Mouse (Mus musculus) liver, postnatal 0 days (tissue): ENCODE measurements at regions not wholly inside any gene's neighbourhood (a gene's known extent, or its start where the extent isn't known, plus 50 kb on each side); places are given as distances from the start of the nearest gene placed in this dataset.

Experiments used
- CTCF ChIP-seq: sonication (generic); IDR thresholded peaks from 2 replicates; pipeline ENCODE4 v1.5.1; 2016; ENCODE audit warnings: antibody characterized with exemption, low read depth
- EP300 ChIP-seq: IDR thresholded peaks from 2 replicates; pipeline ENCODE4 v1.6.1; 2016; ENCODE audit warnings: antibody characterized with exemption, low read depth, mild to moderate bottlenecking

GRCm38 (mm10) chr12:51516726-51517125 lies 76.4 kb upstream of the Coch start:
- TF ChIP-seq CTCF = no peak
- TF ChIP-seq EP300 = no peak
